Mouse (Mus musculus) testis, adult 2 months (tissue): ENCODE results near the gene Upk3a.

Experiments
- CTCF ChIP-seq: fragments of 200-500 bp; IDR thresholded peaks from 2 replicates; pipeline ENCODE4 v1.5.1; 2012; ENCODE audit warnings: low read depth, mild to moderate bottlenecking, inconsistent platforms, low read length, moderate library complexity; ENCODE audit not compliant: control insufficient read depth, insufficient read depth, insufficient replicate concordance
- POLR2A ChIP-seq: fragments of 200-500 bp; IDR thresholded peaks from 2 replicates; pipeline ENCODE4 v1.6.1; 2012; ENCODE audit warnings: low read depth, mild to moderate bottlenecking, inconsistent platforms, low read length, moderate library complexity; ENCODE audit not compliant: control insufficient read depth

GRCm38 (mm10) chr15:84968534-84968933, 48.4 kb upstream of the Upk3a start:
- no peak for TF ChIP-seq POLR2A
- TF ChIP-seq CTCF: no peak
